Mouse (Mus musculus) kidney, postnatal 36 days (tissue): ENCODE data around the gene Rps6ka2.
"Not testable (repeated sequence)": the region's sequence is repeated elsewhere in the genome, so short reads cannot be mapped to it uniquely, and the experiment has no call there.

Experiments
- DNase-seq, 2 experiments: peaks; one replicate each; pipeline ENCODE4 v3.0.0; 2021 to 2022; ENCODE audit warnings: mixed read lengths in 2 of 2

Gene Rps6ka2

GRCm38 (mm10) chr17:7170304-7171295 is 685 bp downstream of the Rps6ka2 start:
- peak in 1 of 2 experiments; percentile 12 for DNase-seq

- no peak for DNase-seq
These were observed 3.6 kb downstream of the Rps6ka2 start for GRCm38 (mm10) chr17:7173331-7174028.

GRCm38 (mm10) chr17:7175293-7175692 is 5.4 kb downstream of the Rps6ka2 start:
- no peak for DNase-seq

- DNase-seq, result peak; percentile 61 to 63
These were observed 6.5 kb downstream of the Rps6ka2 start for GRCm38 (mm10) chr17:7176394-7176793.

GRCm38 (mm10) chr17:7178196-7178595 is 8.3 kb downstream of the Rps6ka2 start:
- DNase-seq, result no peak

GRCm38 (mm10) chr17:7182187-7182586 is 12.3 kb downstream of the Rps6ka2 start:
- DNase-seq, result no peak

GRCm38 (mm10) chr17:7187037-7187436 is 17.1 kb downstream of the Rps6ka2 start:
- DNase-seq, result not testable (repeated sequence)

GRCm38 (mm10) chr17:7189425-7189824 is 19.5 kb downstream of the Rps6ka2 start:
- DNase-seq, result no peak

- DNase-seq, result no peak
These were observed 20.1 kb downstream of the Rps6ka2 start for GRCm38 (mm10) chr17:7189975-7190374.

GRCm38 (mm10) chr17:7194140-7194840 is 24.4 kb downstream of the Rps6ka2 start:
- peak; percentile 24 to 34 for DNase-seq

GRCm38 (mm10) chr17:7197121-7197925 is 27.4 kb downstream of the Rps6ka2 start:
- DNase-seq, result peak; percentile 49 to 66

GRCm38 (mm10) chr17:7204771-7205406 is 35.0 kb downstream of the Rps6ka2 start:
- DNase-seq, result no peak

GRCm38 (mm10) chr17:7206434-7207145 is 36.7 kb downstream of the Rps6ka2 start:
- no peak for DNase-seq

GRCm38 (mm10) chr17:7210648-7211047 is 40.7 kb downstream of the Rps6ka2 start:
- DNase-seq, result no peak

GRCm38 (mm10) chr17:7211893-7212292 is 42.0 kb downstream of the Rps6ka2 start:
- no peak for DNase-seq

- no peak for DNase-seq
These were observed 43.3 kb downstream of the Rps6ka2 start for GRCm38 (mm10) chr17:7213214-7213613.

- no peak for DNase-seq
These were observed 44.1 kb downstream of the Rps6ka2 start for GRCm38 (mm10) chr17:7214061-7214460.

GRCm38 (mm10) chr17:7217791-7218329 is 47.9 kb downstream of the Rps6ka2 start:
- DNase-seq, result no peak

- no peak for DNase-seq
These were observed 48.5 kb downstream of the Rps6ka2 start for GRCm38 (mm10) chr17:7218396-7218795.

- no peak for DNase-seq
These were observed 49.3 kb downstream of the Rps6ka2 start for GRCm38 (mm10) chr17:7219044-7219718.
